Mouse (Mus musculus) heart, adult 2 months (tissue): ENCODE measurements around the gene Gm20388. TPM values are rescaled to one million over a fixed set of nuclear protein-coding genes. Genes with fewer than 3 reads are reported as not detected.
A peak's percentile ranks its signal among the peaks of the same experiment; 100 is the strongest.

ENCODE experiments used
- DNase-seq, 2 experiments: peaks; one replicate each; pipeline ENCODE4 v3.0.0; 2021
- H3K27ac ChIP-seq: fragments of 200-600 bp; 2 replicates; pipeline ENCODE4 v1.8.1; 2022
- H3K27me3 ChIP-seq: fragments of 200-500 bp; 2 replicates; pipeline ENCODE4 v1.6.1; 2012; ENCODE audit warnings: mild to moderate bottlenecking, low read length, inconsistent platforms, mixed read lengths; ENCODE audit not compliant: control insufficient read depth, insufficient read depth
- H3K36me3 ChIP-seq: fragments of 200-500 bp; 2 replicates; pipeline ENCODE4 v1.6.1; 2012; ENCODE audit warnings: low read length, inconsistent platforms; ENCODE audit not compliant: control insufficient read depth, insufficient read depth
- H3K4me1 ChIP-seq: fragments of 200-500 bp; 2 replicates; pipeline ENCODE4 v1.6.1; 2011; ENCODE audit warnings: low read length; ENCODE audit not compliant: control insufficient read depth, insufficient read depth
- H3K4me3 ChIP-seq: fragments of 200-600 bp; 2 replicates; pipeline ENCODE4 v1.8.1; 2022
- H3K79me2 ChIP-seq: fragments of 200-500 bp; replicated peaks from 2 replicates; pipeline ENCODE4 v1.6.1; 2012; ENCODE audit warnings: mild to moderate bottlenecking, inconsistent platforms, low read length, moderate library complexity, mixed read lengths; ENCODE audit not compliant: control insufficient read depth, insufficient read depth
- H3K9ac ChIP-seq: fragments of 200-500 bp; 2 replicates; pipeline ENCODE4 v1.6.1; 2012; ENCODE audit warnings: low read depth, mild to moderate bottlenecking, control low read depth, inconsistent platforms, low read length, mixed read lengths
- CTCF ChIP-seq: fragments of 200-600 bp; IDR thresholded peaks from 2 replicates; pipeline ENCODE4 v1.8.1; 2022; ENCODE audit warnings: antibody characterized with exemption, mild to moderate bottlenecking, moderate library complexity
- EP300 ChIP-seq: fragments of 200-500 bp; IDR thresholded peaks from 2 replicates; pipeline ENCODE4 v1.6.1; 2011; ENCODE audit warnings: low read depth, low read length, control low read depth; ENCODE audit not compliant: insufficient read depth
- POLR2A ChIP-seq: fragments of 200-500 bp; IDR thresholded peaks from 2 replicates; pipeline ENCODE4 v1.6.1; 2011; ENCODE audit warnings: mild to moderate bottlenecking, low read depth, low read length, control low read depth; ENCODE audit not compliant: insufficient read depth
- WGBS: fragments of 180-500 bp; shearing (Covaris S2); methylation state at CpG from one replicate; pipeline ENCODE4 v1.1.7; 2018; 5-methylcytosine and 5-hydroxymethylcytosine counted together
- intact Hi-C: fragments of 180-260 bp; cut with DNase I; formaldehyde crosslinking; loops from one replicate; pipeline ENCODE4 v1.15.1; 2025
- polyA plus RNA-seq: library from polyadenylated mRNA; depleted of rRNA; stranded (reverse); fragments of >200 nt; gene quantifications from 2 replicates; pipeline ENCODE4 v1.2.3, GENCODE M21; 2012
- total RNA-seq, 2 experiments: library from RNA; stranded (reverse); gene quantifications; 2 replicates each; pipeline ENCODE4 v1.2.3; 2021

Gm20388 gene
- total and polyA plus RNA-seq, 3 experiments: 1.8 to 32.3 TPM; not detected in 1

DNA sequence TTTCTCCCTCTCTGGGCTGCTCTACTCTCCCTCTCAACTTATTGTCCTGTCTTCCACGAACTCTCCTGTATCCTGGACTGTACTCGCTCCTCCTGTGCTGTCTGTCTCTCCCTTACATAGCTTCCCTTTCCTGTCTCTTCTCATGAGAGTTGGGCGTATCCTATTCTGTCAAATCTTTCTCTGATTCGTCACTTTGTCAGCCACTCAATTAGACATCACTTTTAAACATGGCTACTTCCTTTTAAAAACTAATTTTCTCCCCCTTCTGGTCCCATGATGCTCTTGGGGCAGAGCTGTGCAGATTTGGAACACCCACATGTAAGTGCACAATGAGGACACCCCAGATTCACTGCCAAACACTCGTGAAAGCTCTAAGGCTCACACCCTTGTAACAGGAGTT, 905.7 kb downstream of the Gm20388 start:
- intact Hi-C loops: no loop called here
- Histone ChIP-seq H3K36me3 (no peaks in the 10 kb centered on the region), H3K79me2 (no peaks in the 10 kb centered on the region), H3K9ac (no peak overlapping the region), H3K4me3 (no peak overlapping the region), H3K27me3 (no peaks in the 10 kb centered on the region), H3K27ac (no peak overlapping the region), H3K4me1 (peaks cover 4% of the 10 kb centered on the region)
- no peak for DNase-seq
- WGBS: 75% methylated on average over 5 of the region's 5 CpGs
- TF ChIP-seq EP300 (no peak), CTCF (no peak), POLR2A (no peak)

DNA sequence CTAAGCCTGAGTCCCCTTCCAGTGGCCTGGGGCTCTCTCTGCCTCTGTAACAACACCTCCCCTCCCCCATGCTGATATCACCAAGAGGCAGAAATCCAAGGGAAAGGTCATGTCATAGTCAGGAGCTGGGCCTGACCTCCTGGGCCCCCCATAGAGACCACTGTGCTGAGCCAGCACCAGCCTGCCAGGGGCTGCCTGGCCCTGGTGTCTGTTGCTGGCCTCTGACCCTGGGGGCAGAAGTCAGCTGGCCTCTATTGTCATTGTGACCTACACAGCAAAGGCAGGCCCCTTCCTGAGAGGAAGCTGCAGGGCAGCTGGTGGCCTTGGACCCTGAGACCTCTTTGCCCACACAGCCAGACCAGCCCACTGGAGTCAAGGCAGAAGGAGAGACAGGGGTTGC, 909.3 kb downstream of the Gm20388 start:
- Histone ChIP-seq H3K79me2 (no peaks in the 10 kb centered on the region), H3K27ac (no peak overlapping the region), H3K27me3 (no peaks in the 10 kb centered on the region), H3K4me1 (no peaks in the 10 kb centered on the region; the same call in 1 of the 2 replicates), H3K36me3 (no peaks in the 10 kb centered on the region), H3K9ac (no peak overlapping the region), H3K4me3 (no peak overlapping the region)
- intact Hi-C loops: loop anchor here (5.0 kb wide), 1 partner anchor 697 kb away; no protein-coding TSS in a partner anchor
- no peak for TF ChIP-seq EP300
- TF ChIP-seq CTCF: no peak
- TF ChIP-seq POLR2A: no peak
- DNase-seq: no peak

DNA sequence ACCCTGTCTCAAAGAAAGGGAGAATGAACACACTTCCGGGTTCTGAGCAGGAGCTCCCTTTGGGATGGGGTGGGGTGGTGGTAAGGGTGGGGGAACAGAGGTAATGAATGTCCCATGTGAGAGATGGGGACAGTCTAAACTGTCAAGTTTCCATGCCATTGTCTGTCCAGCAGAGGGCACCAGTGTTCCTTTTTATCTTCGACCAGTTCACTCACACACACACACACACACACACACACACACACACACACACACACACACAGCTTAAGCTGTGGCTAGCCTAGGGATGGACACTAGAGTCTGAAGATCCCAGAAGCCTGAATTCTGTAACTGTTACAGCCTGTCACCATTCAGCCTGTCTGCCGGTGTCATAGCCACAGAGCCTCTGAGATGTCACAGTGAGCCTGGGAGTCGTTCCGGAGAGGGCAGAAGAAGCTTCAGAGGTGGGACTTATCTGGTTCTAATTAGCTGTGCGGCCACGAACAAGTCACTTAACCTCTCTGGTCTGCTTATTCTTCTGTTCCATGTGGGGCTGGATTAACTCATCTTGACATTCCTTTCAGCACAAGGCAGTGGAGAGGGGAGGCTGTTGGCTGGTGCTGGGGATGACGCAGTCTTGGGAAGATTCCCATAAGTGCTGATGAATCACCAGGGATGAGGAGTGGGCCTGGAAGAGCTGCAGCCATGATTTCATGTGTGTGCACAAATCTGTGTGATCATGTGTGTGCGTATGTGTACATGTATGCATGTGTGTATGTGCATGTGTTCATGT, 910.9 kb downstream of the Gm20388 start:
- 24% methylated on average over 9 of the region's 9 CpGs for WGBS
- no peak overlapping the region for H3K9ac ChIP-seq
- TF ChIP-seq POLR2A (no peak), EP300 (peak; percentile 51; the same call in 1 of the 2 replicates), CTCF (peak; percentile 68)
- H3K36me3 ChIP-seq: no peaks in the 10 kb centered on the region
- no peaks in the 10 kb centered on the region for H3K79me2 ChIP-seq
- no peaks in the 10 kb centered on the region for H3K27me3 ChIP-seq
- intact Hi-C loops: loop anchor here (1.0 to 5.0 kb wide), 2 partner anchors 271 to 696 kb away; no protein-coding TSS in a partner anchor
- H3K4me1 ChIP-seq: no peaks in the 10 kb centered on the region; the same call in 1 of the 2 replicates
- no peak overlapping the region for H3K27ac ChIP-seq
- no peak overlapping the region for H3K4me3 ChIP-seq
- peak; percentile 41 to 58 for DNase-seq

DNA sequence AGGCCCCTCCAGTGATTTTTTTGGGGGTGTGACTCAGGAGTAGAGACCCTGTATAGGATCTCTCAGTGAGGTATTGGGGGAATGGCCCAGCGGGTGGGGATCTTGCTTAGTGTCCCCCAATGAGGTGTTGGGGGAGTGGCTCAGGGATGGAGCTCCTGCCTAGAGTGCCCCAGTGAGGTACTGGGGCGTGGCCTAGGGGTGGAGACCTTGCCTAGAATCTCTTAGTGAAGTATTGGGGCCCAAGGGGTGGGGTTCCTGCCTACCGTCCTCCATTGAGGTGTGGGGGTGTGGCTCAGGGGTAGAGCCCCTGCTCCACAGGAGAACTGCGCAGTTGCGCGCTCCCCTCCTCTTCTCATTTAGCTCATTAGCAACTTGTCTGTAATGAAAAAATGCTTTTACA, 912.7 kb downstream of the Gm20388 start:
- no peaks in the 10 kb centered on the region for H3K36me3 ChIP-seq
- H3K9ac ChIP-seq: no peak overlapping the region
- no peaks in the 10 kb centered on the region for H3K27me3 ChIP-seq
- H3K79me2 ChIP-seq: no peaks in the 10 kb centered on the region
- H3K4me3 ChIP-seq: no peak overlapping the region
- intact Hi-C loops: loop anchor here (5.0 kb wide), 1 partner anchor 694 kb away; no protein-coding TSS in a partner anchor
- H3K27ac ChIP-seq: no peak overlapping the region
- TF ChIP-seq CTCF: no peak
- no peak for TF ChIP-seq EP300
- no peak for TF ChIP-seq POLR2A
- no peaks in the 10 kb centered on the region; the same call in 1 of the 2 replicates for H3K4me1 ChIP-seq
- no peak for DNase-seq
- 59% methylated on average over 6 of the region's 6 CpGs for WGBS

DNA sequence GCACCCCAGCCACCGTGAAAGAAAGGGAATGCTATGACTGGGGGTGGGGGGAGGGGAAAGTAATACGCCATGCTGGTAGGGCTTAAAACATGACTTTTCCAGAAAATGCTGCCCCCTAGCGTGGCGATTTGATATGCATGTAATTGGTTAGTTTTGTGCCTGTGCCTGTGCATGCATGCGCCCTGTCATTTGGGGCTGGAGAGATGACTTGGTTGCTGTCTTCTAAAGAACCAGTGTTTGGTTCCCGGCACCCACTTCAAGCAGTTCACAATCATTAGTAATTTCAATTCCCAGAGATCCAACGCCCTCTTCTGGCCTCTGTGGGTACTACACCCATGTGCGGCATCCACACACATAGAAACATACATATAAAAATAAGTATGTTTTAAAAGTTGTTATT, 913.2 kb downstream of the Gm20388 start:
- H3K9ac ChIP-seq: no peak overlapping the region
- no peaks in the 10 kb centered on the region for H3K27me3 ChIP-seq
- intact Hi-C loops: loop anchor here (5.0 kb wide), 1 partner anchor 693 kb away; no protein-coding TSS in a partner anchor
- H3K4me3 ChIP-seq: no peak overlapping the region
- 70% methylated on average over 8 of the region's 8 CpGs for WGBS
- no peaks in the 10 kb centered on the region; the same call in 1 of the 2 replicates for H3K4me1 ChIP-seq
- no peaks in the 10 kb centered on the region for H3K79me2 ChIP-seq
- DNase-seq: no peak
- no peak overlapping the region for H3K27ac ChIP-seq
- no peaks in the 10 kb centered on the region for H3K36me3 ChIP-seq
- TF ChIP-seq CTCF (peak; percentile 35), POLR2A (no peak)

DNA sequence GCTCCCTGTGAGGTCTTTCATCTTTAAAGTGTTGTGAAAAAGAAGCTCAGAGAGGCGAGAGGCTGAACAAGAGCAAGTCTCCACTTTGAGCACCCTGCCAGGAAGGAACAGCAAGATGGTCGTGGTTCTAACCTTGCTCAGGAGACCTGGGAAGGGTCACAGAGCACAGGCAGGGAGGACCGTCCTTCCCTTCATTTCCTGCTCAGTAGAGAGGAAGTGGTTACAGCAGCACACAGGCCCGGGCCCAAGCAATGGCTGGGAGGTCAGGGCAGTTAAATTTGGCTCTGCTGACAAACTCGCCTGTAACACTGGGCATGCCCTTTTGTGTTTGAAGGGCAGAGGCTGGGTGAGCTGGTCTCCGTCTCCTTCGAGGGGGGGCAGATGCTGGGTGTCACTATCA, 914.0 kb downstream of the Gm20388 start:
- no peak for DNase-seq
- no peak overlapping the region for H3K4me3 ChIP-seq
- TF ChIP-seq CTCF (no peak), POLR2A (no peak)
- intact Hi-C loops: loop anchor here (5.0 kb wide), 1 partner anchor 693 kb away; no protein-coding TSS in a partner anchor
- no peaks in the 10 kb centered on the region for H3K27me3 ChIP-seq
- H3K36me3 ChIP-seq: no peaks in the 10 kb centered on the region
- H3K4me1 ChIP-seq: no peaks in the 10 kb centered on the region; the same call in 1 of the 2 replicates
- no peak overlapping the region for H3K9ac ChIP-seq
- no peaks in the 10 kb centered on the region for H3K79me2 ChIP-seq
- no peak overlapping the region for H3K27ac ChIP-seq
- WGBS: 42% methylated on average over 7 of the region's 7 CpGs
